Mouse (Mus musculus) kidney, adult 8-10 months (tissue): ENCODE measurements around the gene Wbp2.
"Not testable (repeated sequence)": the region's sequence is repeated elsewhere in the genome, so short reads cannot be mapped to it uniquely, and the experiment has no call there.

ENCODE experiments used
- DNase-seq, 2 experiments: peaks; one replicate each; pipeline ENCODE4 v3.0.0; 2022

Gene Wbp2

GRCm38 (mm10) chr11:116086258-116087193 lies at the start of gene Wbp2:
Gene Wbp2 (minus strand): TSS chr11:116086995.
- peak; percentile 99 for DNase-seq

DNA sequence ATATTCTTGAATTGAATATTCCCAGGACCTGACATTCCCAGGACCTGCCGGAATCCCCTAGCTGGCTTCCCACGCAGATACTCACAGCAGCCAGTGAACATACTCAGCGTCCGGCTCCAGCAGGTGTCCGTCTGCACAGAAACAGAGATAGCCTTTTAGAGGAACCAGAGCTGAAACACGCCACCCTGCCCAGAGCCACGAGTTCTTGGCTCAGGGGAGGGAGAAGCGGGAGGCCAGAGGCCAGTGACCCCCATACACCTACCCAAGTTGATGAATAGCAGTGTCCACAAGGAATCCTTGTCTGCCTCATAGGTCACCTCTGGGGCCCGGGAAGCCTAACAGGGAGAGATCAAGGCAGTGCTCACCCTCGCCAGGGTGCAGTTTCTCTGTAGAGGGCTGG lies 47.4 kb upstream of the Wbp2 start:
- no peak for DNase-seq

DNA sequence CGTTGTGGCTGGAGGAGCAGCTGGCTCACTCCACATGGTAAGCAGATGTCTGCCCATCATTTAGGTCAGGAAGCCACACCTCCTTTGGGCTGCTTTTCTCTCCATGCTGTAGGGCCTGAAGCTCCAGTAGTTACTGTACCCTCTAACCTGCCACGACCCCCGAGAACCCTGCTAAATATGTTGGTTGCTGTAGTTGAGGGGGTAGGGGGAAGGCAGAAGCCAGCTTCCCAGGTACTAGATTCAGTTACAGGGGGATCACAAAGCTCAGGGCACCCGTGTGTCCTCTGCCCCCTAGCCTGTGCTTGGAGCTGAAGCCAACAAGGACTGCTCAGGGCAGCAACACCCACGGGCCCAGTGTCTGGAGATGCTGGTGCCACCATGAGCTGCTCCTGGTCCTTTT lies 46.7 kb upstream of the Wbp2 start:
- no peak for DNase-seq

- DNase-seq = peak in 1 of 2 experiments; percentile 46
Observed at GRCm38 (mm10) chr11:116132366-116133333, 45.9 kb upstream of the Wbp2 start.

GRCm38 (mm10) chr11:116131349-116132170 lies 44.8 kb upstream of the Wbp2 start:
- DNase-seq = no peak

DNA sequence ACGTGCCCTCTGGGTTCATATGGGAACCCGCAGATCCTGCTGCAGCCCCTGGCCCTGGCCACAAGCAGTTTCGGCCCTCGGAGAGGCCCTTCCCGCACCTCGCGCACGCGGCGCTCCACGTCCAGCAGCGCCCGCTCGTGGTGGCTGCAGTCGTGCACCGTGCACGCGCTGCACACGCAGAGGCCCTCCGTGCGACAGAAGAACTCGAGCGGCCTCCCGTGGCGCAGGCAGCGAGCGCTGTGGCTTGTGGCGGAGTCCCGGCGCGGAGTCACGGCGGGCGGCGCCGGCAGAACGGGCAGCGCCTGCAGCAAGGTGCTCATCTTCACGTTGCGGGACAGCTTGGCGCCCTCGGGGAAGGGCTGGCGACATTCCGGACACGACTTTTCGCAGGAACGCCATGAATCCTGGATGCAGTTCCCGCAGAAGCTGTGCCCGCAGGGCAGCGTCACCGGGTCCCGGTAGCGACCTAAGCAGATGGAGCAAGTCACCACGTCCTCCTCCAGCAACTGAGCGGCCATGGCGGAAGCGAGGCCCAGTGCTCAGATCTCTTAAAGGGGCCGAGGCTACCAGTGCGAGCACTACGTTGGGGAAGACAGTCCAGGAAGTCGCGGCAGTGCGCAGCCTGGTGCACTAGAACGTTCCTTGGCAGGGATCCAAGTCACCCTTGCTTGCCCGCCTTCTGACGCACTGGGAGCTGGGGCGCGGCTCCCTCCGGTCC lies 43.9 kb upstream of the Wbp2 start, which contains the start of gene Trim65:
Gene Trim65, minus strand, starts transcription at position 641 of the 718 bp plus-strand sequence.
- DNase-seq = peak; percentile 88 to 90

- no peak for DNase-seq
Observed at GRCm38 (mm10) chr11:116129993-116130487, 43.2 kb upstream of the Wbp2 start.

- DNase-seq = no peak
Observed at GRCm38 (mm10) chr11:116129091-116129790, 42.4 kb upstream of the Wbp2 start.

DNA sequence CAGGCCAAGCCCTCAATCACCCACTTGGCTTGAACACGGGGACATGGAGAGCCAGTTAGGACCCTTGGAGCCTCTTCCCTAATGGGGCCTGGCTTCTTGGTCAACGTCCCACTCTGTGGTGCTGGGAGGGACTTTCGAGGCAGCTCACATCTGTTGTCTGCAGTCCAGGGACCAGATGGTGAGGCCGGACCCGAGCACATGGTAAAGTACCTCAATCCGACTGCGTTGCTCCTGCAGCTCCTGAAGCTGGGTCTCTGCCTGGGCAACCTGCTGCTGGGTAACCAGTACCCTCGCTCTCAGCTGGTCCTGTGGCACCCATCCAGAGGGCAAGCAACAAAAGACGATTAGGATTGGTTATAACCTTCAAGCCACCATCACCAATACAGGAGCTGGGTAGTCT lies 41.2 kb upstream of the Wbp2 start:
- no peak for DNase-seq

- DNase-seq = peak; percentile 87 to 90
Observed at GRCm38 (mm10) chr11:116127156-116127980, 40.6 kb upstream of the Wbp2 start, which contains the start of gene Trim47. Gene Trim47 (minus strand): TSS chr11:116127210.

- no peak for DNase-seq
Observed at GRCm38 (mm10) chr11:116126261-116126660, 39.5 kb upstream of the Wbp2 start.

DNA sequence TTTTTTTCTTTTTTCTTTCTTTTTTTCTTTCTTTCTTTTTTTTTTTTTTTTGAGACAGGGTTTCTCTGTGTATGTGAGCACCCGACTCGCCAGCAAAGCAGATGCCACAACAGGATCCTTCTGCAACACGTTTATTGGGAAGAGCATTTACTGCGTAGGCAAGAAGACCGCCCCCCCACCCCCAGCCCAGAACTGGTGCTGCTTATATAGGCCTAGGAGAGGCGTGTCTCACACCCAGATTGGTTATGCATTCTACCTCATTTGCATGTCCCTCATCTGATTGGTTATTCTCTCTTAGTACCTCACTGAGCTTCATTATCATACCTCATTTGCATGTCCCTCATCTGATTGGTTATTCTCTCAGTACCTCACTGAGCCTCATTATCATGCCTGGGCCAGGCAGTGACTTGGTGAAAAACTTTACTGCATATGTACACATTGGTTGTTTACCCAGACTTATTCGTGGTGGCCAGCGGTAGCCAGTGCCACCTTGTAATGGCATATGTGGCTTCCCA lies 35.0 kb upstream of the Wbp2 start:
- not testable (repeated sequence) for DNase-seq

GRCm38 (mm10) chr11:116117819-116118218 lies 31.0 kb upstream of the Wbp2 start:
- DNase-seq = peak in 1 of 2 experiments; percentile 45

GRCm38 (mm10) chr11:116117241-116117640 lies 30.4 kb upstream of the Wbp2 start:
- no peak for DNase-seq

DNA sequence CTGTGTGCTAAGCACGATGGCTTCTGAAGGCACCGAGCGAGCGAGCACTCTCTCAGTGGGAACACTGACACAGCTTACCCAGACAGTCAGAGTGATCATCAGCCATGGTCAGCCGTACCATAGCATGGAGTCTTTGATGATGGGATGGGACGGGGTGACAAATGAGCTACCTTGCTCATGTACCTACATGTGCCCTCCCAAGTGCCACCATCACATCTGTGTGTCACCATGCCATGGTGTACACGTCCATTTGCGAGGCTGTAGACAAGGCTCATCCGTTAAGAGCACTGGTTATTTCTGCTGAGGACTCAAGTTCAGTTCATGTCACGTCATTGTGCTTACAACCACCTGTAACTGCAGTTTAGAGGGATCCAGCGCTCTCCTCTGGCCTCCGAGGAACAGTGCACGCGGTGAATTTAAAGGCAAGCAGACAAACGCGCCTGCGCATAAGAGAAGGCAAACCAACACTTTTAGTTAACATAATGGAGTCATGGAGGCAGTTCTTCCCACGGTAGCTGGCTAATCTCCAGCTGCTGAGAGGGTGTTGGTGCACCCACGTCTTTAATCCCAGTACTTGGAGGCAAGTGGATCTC lies 24.9 kb upstream of the Wbp2 start:
- no peak for DNase-seq

- no peak for DNase-seq
Observed at GRCm38 (mm10) chr11:116111067-116111466, 24.3 kb upstream of the Wbp2 start.

DNA sequence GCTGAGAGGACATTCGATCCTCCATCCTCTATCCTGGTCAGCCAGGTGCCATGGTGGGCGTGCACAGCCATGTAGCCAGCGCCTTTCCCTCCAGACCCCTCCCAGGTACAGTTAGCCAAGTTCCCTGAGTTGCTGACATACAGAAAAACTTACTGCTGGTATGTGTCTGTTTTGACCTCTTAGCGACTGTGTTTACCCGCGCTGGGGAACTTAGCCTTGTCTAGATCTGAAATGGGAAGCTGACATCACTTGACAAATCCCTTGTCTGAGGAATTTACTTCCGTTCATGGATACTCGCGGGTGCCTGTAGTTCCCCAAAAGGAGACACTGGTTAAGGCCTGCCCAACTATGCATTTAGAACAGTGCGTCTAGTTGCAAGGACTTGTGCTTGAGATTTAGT lies 23.7 kb upstream of the Wbp2 start:
- peak in 1 of 2 experiments; percentile 47 for DNase-seq

- DNase-seq = peak; percentile 79 to 86
Observed at GRCm38 (mm10) chr11:116110131-116110530, 23.3 kb upstream of the Wbp2 start.
